Mouse (Mus musculus): ENCODE data around the gene Rgs6.

The Rgs6 gene

DNA sequence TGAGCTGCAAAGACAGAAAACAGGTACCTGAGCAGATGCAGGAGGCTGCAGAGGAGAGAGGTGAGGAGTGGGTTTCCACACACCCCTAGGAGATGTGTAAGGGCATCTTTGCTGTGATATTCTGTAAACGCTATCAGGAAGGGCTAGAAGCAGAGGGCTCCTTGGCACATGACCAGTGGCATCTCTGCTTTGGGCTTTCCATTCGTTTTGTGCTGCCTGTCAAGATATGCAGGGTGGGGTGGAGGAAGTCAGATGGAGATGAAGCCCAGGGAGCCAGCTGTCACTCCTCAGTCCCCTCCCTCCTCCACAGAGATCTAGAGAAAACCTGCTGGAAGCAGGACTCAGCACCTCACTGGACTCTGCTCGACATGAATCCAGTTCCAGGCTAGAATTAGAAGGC lies 555.0 kb downstream of the Rgs6 start:
- H3K36me3 ChIP-seq (ENCODE audit: insufficient read depth, low read length), result no peaks in the 10 kb centered on the region
- no peak overlapping the region for H3K4me3 ChIP-seq (replicated peaks; ENCODE audit: low read length)
- no peaks in the 10 kb centered on the region for H3K9me3 ChIP-seq (ENCODE audit: low read length)
- TF ChIP-seq NANOG (IDR thresholded peaks at IDR 0.05; ENCODE audit: borderline replicate concordance, low read length), result no peak
- no peak for TF ChIP-seq CTCF (conservative IDR thresholded peaks at IDR 0.05; ENCODE audit: low read length)
- no peak for TF ChIP-seq POU5F1 (IDR thresholded peaks at IDR 0.05; ENCODE audit: borderline replicate concordance, low read length)
- peaks cover 3% of the 10 kb centered on the region; the same call in 1 of the 2 replicates for H3K27me3 ChIP-seq (ENCODE audit: insufficient read depth, low read length)
- no peaks in the 10 kb centered on the region for H3K4me1 ChIP-seq (replicated peaks; ENCODE audit: low read depth, low read length)

DNA sequence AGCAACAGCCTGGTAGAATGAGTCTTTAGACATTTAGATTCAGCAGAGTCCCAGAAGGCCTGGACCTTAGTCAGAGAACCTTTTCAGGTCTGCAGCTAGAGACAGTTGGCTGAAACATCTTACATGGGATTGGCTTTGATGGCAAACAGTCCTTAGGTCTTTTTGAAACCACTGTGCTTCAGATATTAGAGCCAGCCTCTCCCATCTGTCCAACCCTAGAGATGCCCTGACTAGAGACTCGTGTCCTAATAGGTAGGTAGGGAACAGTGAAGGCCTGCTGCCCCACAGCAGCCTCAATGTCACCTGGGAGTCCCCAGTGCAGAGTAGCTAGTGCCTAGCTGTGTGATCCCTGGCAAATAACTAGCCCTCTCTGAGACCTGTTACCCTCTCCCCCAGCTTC lies 555.5 kb downstream of the Rgs6 start:
- Histone ChIP-seq H3K27me3 (ENCODE audit: insufficient read depth, low read length) (peaks cover 3% of the 10 kb centered on the region; the same call in 1 of the 2 replicates), H3K9me3 (ENCODE audit: low read length) (no peaks in the 10 kb centered on the region), H3K36me3 (ENCODE audit: insufficient read depth, low read length) (no peaks in the 10 kb centered on the region), H3K4me1 (replicated peaks; ENCODE audit: low read depth, low read length) (no peaks in the 10 kb centered on the region), H3K4me3 (replicated peaks; ENCODE audit: low read length) (no peak overlapping the region)
- no peak for TF ChIP-seq POU5F1 (IDR thresholded peaks at IDR 0.05; ENCODE audit: borderline replicate concordance, low read length)
- no peak for TF ChIP-seq CTCF (conservative IDR thresholded peaks at IDR 0.05; ENCODE audit: low read length)
- TF ChIP-seq NANOG (IDR thresholded peaks at IDR 0.05; ENCODE audit: borderline replicate concordance, low read length), result no peak

DNA sequence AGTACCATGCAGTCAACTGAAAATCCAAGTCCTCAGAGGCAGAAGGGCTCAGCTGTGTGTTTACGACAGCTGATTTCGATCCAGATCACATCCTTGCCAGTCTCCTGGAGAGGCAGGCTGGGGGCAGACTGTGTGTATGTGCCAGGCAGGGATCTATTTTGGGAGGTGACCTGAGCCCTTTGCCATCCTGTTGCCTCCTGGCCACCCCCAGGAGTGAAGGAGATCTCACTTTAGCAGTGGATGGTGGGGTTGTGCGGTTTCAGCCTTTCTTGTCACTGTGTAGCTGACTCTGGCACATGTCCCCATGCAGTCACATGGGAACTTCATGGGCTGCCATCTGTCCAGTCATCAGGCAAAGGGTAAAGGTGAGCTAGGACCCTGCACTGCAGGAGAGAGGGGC lies 557.0 kb downstream of the Rgs6 start:
- Histone ChIP-seq H3K27me3 (ENCODE audit: insufficient read depth, low read length) (peaks cover 3% of the 10 kb centered on the region; the same call in 1 of the 2 replicates), H3K36me3 (ENCODE audit: insufficient read depth, low read length) (no peaks in the 10 kb centered on the region)
- TF ChIP-seq POU5F1 (IDR thresholded peaks at IDR 0.05; ENCODE audit: borderline replicate concordance, low read length) (no peak), CTCF (conservative IDR thresholded peaks at IDR 0.05; ENCODE audit: low read length) (no peak), NANOG (IDR thresholded peaks at IDR 0.05; ENCODE audit: borderline replicate concordance, low read length) (no peak)

DNA sequence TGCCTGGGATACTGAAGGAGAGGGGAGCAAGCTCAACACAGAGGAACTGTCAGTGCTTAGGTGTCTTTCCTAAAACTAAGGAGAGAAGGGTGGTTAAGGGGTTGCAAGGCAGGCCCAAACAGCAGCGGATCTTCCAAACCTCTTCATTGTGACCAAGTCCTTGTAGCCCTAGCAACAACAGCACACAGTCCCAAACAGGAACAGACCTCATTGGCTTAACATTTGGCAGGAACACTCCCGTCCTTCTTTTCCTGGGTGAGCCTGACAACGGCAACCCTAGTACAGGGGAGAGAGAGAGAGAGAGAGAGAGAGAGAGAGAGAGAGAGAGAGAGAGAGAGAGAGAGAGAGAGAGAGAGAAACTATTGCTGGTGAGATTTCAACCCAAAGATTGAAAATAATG lies 557.8 kb downstream of the Rgs6 start:
- no peak for TF ChIP-seq CTCF (conservative IDR thresholded peaks at IDR 0.05; ENCODE audit: low read length)
- no peak for TF ChIP-seq POU5F1 (IDR thresholded peaks at IDR 0.05; ENCODE audit: borderline replicate concordance, low read length)
- no peak for TF ChIP-seq NANOG (IDR thresholded peaks at IDR 0.05; ENCODE audit: borderline replicate concordance, low read length)
- Histone ChIP-seq H3K36me3 (ENCODE audit: insufficient read depth, low read length) (no peaks in the 10 kb centered on the region), H3K4me1 (replicated peaks; ENCODE audit: low read depth, low read length) (no peaks in the 10 kb centered on the region), H3K27me3 (ENCODE audit: insufficient read depth, low read length) (no peaks in the 10 kb centered on the region), H3K9me3 (ENCODE audit: low read length) (no peaks in the 10 kb centered on the region), H3K4me3 (replicated peaks; ENCODE audit: low read length) (no peak overlapping the region)

More for the DNA sequence above, 557.0 kb downstream of the Rgs6 start:
- Histone ChIP-seq H3K4me3 (replicated peaks; ENCODE audit: low read length) (no peak overlapping the region), H3K4me1 (replicated peaks; ENCODE audit: low read depth, low read length) (no peaks in the 10 kb centered on the region), H3K9me3 (ENCODE audit: low read length) (no peaks in the 10 kb centered on the region)

DNA sequence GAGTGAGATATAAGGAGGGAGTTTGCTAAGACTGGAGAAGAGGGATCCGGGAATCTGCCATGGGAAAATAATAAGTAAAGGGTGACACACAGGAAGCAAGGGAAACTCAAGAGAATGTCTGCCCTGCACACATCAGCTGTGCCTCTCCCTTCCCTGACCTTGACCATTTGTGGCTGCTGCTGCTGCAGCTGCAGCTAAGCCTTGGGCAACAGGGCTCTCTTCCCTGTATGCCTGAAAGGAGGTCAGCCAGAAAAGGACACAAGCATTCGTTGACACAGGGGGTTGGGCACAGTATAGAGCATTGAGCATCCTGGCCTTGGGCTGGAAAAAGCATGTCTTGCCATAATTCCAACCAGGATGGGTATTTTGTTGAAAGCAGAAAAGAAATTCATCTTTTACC lies 558.8 kb downstream of the Rgs6 start:
- Histone ChIP-seq H3K4me3 (replicated peaks; ENCODE audit: low read length) (no peak overlapping the region), H3K27me3 (ENCODE audit: insufficient read depth, low read length) (no peaks in the 10 kb centered on the region), H3K4me1 (replicated peaks; ENCODE audit: low read depth, low read length) (no peaks in the 10 kb centered on the region), H3K36me3 (ENCODE audit: insufficient read depth, low read length) (no peaks in the 10 kb centered on the region), H3K9me3 (ENCODE audit: low read length) (peaks cover 7% of the 10 kb centered on the region; the same call in 1 of the 2 replicates)
- TF ChIP-seq CTCF (conservative IDR thresholded peaks at IDR 0.05; ENCODE audit: low read length) (no peak), POU5F1 (IDR thresholded peaks at IDR 0.05; ENCODE audit: borderline replicate concordance, low read length) (no peak), NANOG (IDR thresholded peaks at IDR 0.05; ENCODE audit: borderline replicate concordance, low read length) (no peak)

DNA sequence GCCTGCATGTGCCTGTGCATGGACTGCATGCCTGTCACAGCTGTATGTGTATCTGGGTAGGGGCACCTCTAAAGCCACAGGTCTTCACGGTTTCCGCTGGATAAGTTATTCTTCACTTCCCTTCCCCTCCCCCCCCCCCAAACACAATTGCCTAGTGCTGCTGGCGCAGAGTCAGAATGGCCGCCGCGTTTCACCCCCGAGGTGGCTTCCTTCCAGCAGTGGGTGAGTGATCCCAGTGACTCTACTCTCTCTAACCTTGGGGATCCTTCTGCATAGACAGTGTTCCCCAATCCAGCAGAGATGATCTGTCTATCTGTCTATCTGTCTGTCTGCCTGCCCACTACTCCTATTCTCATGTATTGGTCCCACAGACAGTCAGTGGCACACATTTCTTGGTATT lies 561.9 kb downstream of the Rgs6 start:
- H3K27me3 ChIP-seq (ENCODE audit: insufficient read depth, low read length), result no peaks in the 10 kb centered on the region
- no peaks in the 10 kb centered on the region for H3K36me3 ChIP-seq (ENCODE audit: insufficient read depth, low read length)
- H3K4me1 ChIP-seq (replicated peaks; ENCODE audit: low read depth, low read length), result no peaks in the 10 kb centered on the region
- H3K9me3 ChIP-seq (ENCODE audit: low read length), result peaks cover 30% of the 10 kb centered on the region
- no peak overlapping the region for H3K4me3 ChIP-seq (replicated peaks; ENCODE audit: low read length)
- TF ChIP-seq CTCF (conservative IDR thresholded peaks at IDR 0.05; ENCODE audit: low read length), result no peak
- TF ChIP-seq NANOG (IDR thresholded peaks at IDR 0.05; ENCODE audit: borderline replicate concordance, low read length), result no peak
- TF ChIP-seq POU5F1 (IDR thresholded peaks at IDR 0.05; ENCODE audit: borderline replicate concordance, low read length), result no peak

DNA sequence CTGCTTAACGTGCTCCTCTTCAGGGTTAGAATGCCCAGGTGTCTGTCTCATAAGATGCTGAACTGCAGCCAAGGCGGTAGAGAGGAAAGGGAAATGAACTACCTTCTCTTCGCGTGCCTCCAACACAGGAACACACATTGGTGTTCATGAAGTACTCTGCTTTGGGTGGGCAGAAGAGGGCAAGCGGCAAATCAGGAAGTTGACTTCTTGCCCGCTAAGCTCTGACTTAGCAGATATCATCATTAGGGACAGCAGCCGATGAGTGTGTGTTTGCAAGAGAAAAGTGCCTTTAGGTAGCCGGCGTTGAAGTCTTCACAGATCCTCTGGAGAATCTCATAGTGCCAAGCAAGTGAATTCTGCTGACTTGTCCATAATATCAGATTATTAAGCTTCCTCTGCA lies 562.7 kb downstream of the Rgs6 start:
- Histone ChIP-seq H3K27me3 (ENCODE audit: insufficient read depth, low read length) (no peaks in the 10 kb centered on the region), H3K4me3 (replicated peaks; ENCODE audit: low read length) (no peak overlapping the region), H3K36me3 (ENCODE audit: insufficient read depth, low read length) (no peaks in the 10 kb centered on the region), H3K4me1 (replicated peaks; ENCODE audit: low read depth, low read length) (no peaks in the 10 kb centered on the region), H3K9me3 (ENCODE audit: low read length) (peaks cover 35% of the 10 kb centered on the region)
- TF ChIP-seq POU5F1 (IDR thresholded peaks at IDR 0.05; ENCODE audit: borderline replicate concordance, low read length), result no peak
- TF ChIP-seq CTCF (conservative IDR thresholded peaks at IDR 0.05; ENCODE audit: low read length), result no peak
- no peak for TF ChIP-seq NANOG (IDR thresholded peaks at IDR 0.05; ENCODE audit: borderline replicate concordance, low read length)

DNA sequence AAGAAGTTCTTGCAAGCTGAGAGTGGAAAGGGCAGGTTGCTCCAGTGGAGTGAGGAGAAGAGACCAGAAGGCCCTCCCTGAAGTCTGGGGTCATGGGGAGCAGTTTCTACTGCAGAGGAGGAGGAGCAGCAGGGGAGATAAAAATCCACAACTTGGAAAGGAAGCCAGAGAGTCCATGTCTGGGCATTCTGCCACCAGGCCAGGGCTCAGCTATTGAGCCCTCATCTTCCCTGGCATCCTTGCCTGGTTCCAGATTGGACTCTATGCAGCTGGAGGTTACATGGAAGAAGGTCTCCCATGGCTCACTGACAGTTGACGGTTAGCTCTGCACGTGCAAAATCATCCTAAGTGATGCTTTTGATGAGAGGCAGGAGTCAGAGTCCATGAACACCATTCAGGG lies 563.4 kb downstream of the Rgs6 start:
- Histone ChIP-seq H3K9me3 (ENCODE audit: low read length) (peaks cover 35% of the 10 kb centered on the region), H3K4me3 (replicated peaks; ENCODE audit: low read length) (no peak overlapping the region), H3K27me3 (ENCODE audit: insufficient read depth, low read length) (no peaks in the 10 kb centered on the region), H3K4me1 (replicated peaks; ENCODE audit: low read depth, low read length) (no peaks in the 10 kb centered on the region), H3K36me3 (ENCODE audit: insufficient read depth, low read length) (no peaks in the 10 kb centered on the region)
- TF ChIP-seq NANOG (IDR thresholded peaks at IDR 0.05; ENCODE audit: borderline replicate concordance, low read length) (no peak), CTCF (conservative IDR thresholded peaks at IDR 0.05; ENCODE audit: low read length) (no peak), POU5F1 (IDR thresholded peaks at IDR 0.05; ENCODE audit: borderline replicate concordance, low read length) (no peak)

DNA sequence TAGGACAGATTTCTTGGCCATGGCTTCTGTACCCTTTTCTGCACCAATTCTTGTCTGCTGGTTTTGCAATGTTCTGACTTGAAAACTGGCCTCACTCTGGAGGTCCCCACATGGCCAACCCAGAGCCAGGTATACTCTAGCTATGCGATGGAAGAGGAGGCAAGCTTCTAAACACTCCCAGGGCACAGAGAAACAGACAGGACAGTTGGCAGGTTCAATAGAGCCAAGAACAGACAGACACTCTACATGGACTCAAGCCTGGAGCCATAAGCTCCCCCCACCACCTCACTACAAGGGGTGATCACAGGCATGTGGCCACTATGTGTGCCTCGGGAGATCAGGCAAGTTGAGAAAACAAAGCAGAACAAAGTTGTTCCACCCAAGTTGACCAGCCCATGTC lies 572.1 kb downstream of the Rgs6 start:
- Histone ChIP-seq H3K4me3 (replicated peaks; ENCODE audit: low read length) (no peak overlapping the region), H3K4me1 (replicated peaks; ENCODE audit: low read depth, low read length) (no peaks in the 10 kb centered on the region), H3K36me3 (ENCODE audit: insufficient read depth, low read length) (no peaks in the 10 kb centered on the region), H3K27me3 (ENCODE audit: insufficient read depth, low read length) (no peaks in the 10 kb centered on the region), H3K9me3 (ENCODE audit: low read length) (0 out of 2 replicates have a peak, but pooled peaks cover 3% of the 10 kb centered on the region)
- TF ChIP-seq NANOG (IDR thresholded peaks at IDR 0.05; ENCODE audit: borderline replicate concordance, low read length), result no peak
- TF ChIP-seq CTCF (conservative IDR thresholded peaks at IDR 0.05; ENCODE audit: low read length), result no peak
- TF ChIP-seq POU5F1 (IDR thresholded peaks at IDR 0.05; ENCODE audit: borderline replicate concordance, low read length), result no peak

Measured in E14TG2a.4 (cell line).